Mouse (Mus musculus) neural tube, embryonic 15.5 days (tissue): ENCODE measurements around the gene Cdh16. TPM values are rescaled to one million over a fixed set of nuclear protein-coding genes. Genes with fewer than 3 reads are reported as not detected.
A peak's percentile ranks its signal among the peaks of the same experiment; 100 is the strongest.
"Not testable (repeated sequence)": the region's sequence is repeated elsewhere in the genome, so short reads cannot be mapped to it uniquely, and the experiment has no call there.

ENCODE experiments used
- ATAC-seq: fragments of 200-750 bp; cut with Nextera tagmentation; 2 replicates; pipeline ENCODE4 v1.8.0; 2017; ENCODE audit warnings: mild to moderate bottlenecking, moderate TSS enrichment, moderate library complexity; ENCODE audit not compliant: low FRiP score
- H3K27ac ChIP-seq: fragments of 300-500 bp; sonication (generic); replicated peaks from 2 replicates; pipeline ENCODE4 v1.5.1; 2015; ENCODE audit warnings: mild to moderate bottlenecking, inconsistent platforms
- H3K27me3 ChIP-seq: fragments of 300-500 bp; sonication (generic); replicated peaks from 2 replicates; pipeline ENCODE4 v1.6.1; 2015; ENCODE audit warnings: inconsistent platforms
- H3K36me3 ChIP-seq: fragments of 300-500 bp; sonication (generic); 2 replicates; pipeline ENCODE4 v1.6.1; 2015; ENCODE audit warnings: inconsistent platforms
- H3K4me1 ChIP-seq: fragments of 300-500 bp; sonication (generic); 2 replicates; pipeline ENCODE4 v1.6.1; 2015; ENCODE audit warnings: inconsistent platforms
- H3K4me2 ChIP-seq: fragments of 300-500 bp; sonication (generic); 2 replicates; pipeline ENCODE4 v1.6.1; 2015; ENCODE audit warnings: inconsistent platforms, mild to moderate bottlenecking, moderate library complexity
- H3K4me3 ChIP-seq: fragments of 300-500 bp; sonication (generic); replicated peaks from 2 replicates; pipeline ENCODE4 v1.5.1; 2015; ENCODE audit warnings: mild to moderate bottlenecking, inconsistent platforms
- H3K9ac ChIP-seq: fragments of 300-500 bp; sonication (generic); replicated peaks from 2 replicates; pipeline ENCODE4 v1.6.1; 2015; ENCODE audit warnings: mild to moderate bottlenecking, inconsistent platforms
- H3K9me3 ChIP-seq: fragments of 300-500 bp; sonication (generic); replicated peaks from 2 replicates; pipeline ENCODE4 v1.6.1; 2016; ENCODE audit warnings: inconsistent platforms
- WGBS: fragments of 180-500 bp; shearing (Covaris S2); methylation state at CpG from one replicate; pipeline ENCODE4 v1.1.7; 2015; ENCODE audit warnings: mixed read lengths; 5-methylcytosine and 5-hydroxymethylcytosine counted together
- polyA plus RNA-seq: library from polyadenylated mRNA; unstranded; fragments of >200 nt; fragmentation: Nextera tagmentation; extraction: Ambion mirVana; gene quantifications from 2 replicates; pipeline ENCODE4 v1.2.1, GENCODE M21; 2015

Cdh16 gene
- polyA plus RNA-seq, 1 experiment from 2014 or later = not detected

- H3K4me2 ChIP-seq = no peak overlapping the region
- peaks cover 15% of the 10 kb centered on the region for H3K4me1 ChIP-seq
- 95% methylated on average over 19 of the region's 19 CpGs for WGBS
- no peak overlapping the region for H3K9ac ChIP-seq
- ATAC-seq = no peak
- no peak overlapping the region for H3K27ac ChIP-seq
- no peaks in the 10 kb centered on the region for H3K9me3 ChIP-seq
- no peaks in the 10 kb centered on the region for H3K27me3 ChIP-seq
- no peak overlapping the region for H3K4me3 ChIP-seq
- peaks cover 28% of the 10 kb centered on the region for H3K36me3 ChIP-seq
Observed at GRCm38 (mm10) chr8:104594611-104595362, 29.4 kb downstream of the Cdh16 start.

DNA sequence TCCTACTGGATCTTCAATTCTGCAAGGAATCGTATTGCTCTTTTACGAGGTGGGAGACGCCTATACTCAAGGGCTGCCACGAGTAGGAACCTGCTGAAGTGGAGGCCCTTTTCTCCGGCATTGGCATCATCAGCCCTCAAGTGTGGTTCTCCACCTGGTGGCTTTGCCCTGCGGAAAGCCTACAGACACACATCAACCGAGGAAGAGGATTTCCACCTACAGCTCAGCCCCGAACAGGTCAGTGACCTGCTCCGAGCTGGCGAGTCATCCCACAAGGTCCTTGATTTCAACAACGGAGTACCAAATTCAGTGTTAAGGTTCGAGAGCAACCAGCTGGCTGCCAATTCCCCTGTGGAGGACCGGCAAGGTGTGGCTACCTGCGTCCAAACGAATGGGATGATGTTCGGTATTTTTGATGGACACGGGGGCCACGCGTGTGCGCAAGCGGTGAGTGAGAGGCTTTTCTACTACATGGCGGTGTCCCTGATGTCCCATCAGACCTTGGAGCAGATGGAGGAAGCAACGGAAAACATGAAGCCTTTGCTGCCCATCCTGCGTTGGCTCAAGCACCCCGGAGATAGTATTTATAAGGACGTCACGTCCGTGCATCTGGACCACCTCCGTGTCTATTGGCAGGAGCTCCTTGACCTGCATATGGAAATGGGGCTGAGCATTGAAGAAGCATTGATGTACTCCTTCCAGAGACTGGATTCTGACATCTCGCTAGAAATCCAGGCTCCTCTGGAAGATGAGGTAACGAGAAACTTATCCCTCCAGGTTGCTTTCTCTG is 30.5 kb downstream of the Cdh16 start:
- no peak for ATAC-seq
- H3K9ac ChIP-seq = no peak overlapping the region
- no peak overlapping the region for H3K4me2 ChIP-seq
- H3K4me3 ChIP-seq = no peak overlapping the region
- 94% methylated on average over 31 of the region's 31 CpGs for WGBS
- peaks cover 28% of the 10 kb centered on the region for H3K36me3 ChIP-seq
- peaks cover 15% of the 10 kb centered on the region for H3K4me1 ChIP-seq
- H3K9me3 ChIP-seq = no peaks in the 10 kb centered on the region
- H3K27me3 ChIP-seq = no peaks in the 10 kb centered on the region
- no peak overlapping the region for H3K27ac ChIP-seq

DNA sequence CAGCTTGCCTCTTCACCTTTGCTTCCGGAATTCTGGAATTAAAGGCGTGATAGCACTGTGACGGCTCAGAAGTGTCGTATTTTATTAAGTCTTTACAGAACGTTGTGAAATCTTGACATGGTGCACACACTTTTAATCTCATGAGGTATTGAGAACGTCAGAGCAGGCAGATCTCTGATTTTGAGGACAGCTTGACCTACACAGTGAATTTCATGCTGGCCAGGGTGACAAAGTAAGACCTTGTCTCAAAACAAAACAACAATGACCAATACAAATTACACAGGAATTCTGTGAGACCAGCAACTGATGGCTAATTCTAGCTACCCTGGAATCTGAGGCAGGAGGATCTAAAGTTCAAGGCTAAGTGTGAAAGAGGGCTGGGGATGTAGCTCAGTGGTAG is 31.6 kb downstream of the Cdh16 start:
- Histone ChIP-seq H3K36me3 (peaks cover 26% of the 10 kb centered on the region), H3K4me1 (peaks cover 15% of the 10 kb centered on the region), H3K27ac (no peak overlapping the region), H3K9ac (no peak overlapping the region), H3K27me3 (no peaks in the 10 kb centered on the region), H3K4me2 (peak overlapping the region; percentile 65), H3K9me3 (no peaks in the 10 kb centered on the region), H3K4me3 (peak overlapping the region; percentile 66)
- ATAC-seq = no peak
- WGBS = 66% methylated on average over 6 of the region's 6 CpGs

GRCm38 (mm10) chr8:104591856-104592255 is 32.3 kb downstream of the Cdh16 start:
- H3K9ac ChIP-seq = peak overlapping the region; percentile 62
- no peaks in the 10 kb centered on the region for H3K27me3 ChIP-seq
- no peaks in the 10 kb centered on the region for H3K9me3 ChIP-seq
- peak overlapping the region; percentile 87 for H3K27ac ChIP-seq
- H3K4me1 ChIP-seq = peaks cover 15% of the 10 kb centered on the region
- no peak for ATAC-seq
- H3K4me3 ChIP-seq = peak overlapping the region; percentile 66
- H3K4me2 ChIP-seq = peak overlapping the region; percentile 65
- WGBS = 2% methylated on average over 9 of the region's 9 CpGs
- peaks cover 25% of the 10 kb centered on the region for H3K36me3 ChIP-seq

- no peaks in the 10 kb centered on the region for H3K9me3 ChIP-seq
- peak; percentile 97 for ATAC-seq
- H3K27me3 ChIP-seq = no peaks in the 10 kb centered on the region
- H3K36me3 ChIP-seq = peaks cover 21% of the 10 kb centered on the region
- peaks cover 15% of the 10 kb centered on the region for H3K4me1 ChIP-seq
- H3K9ac ChIP-seq = peak within 1 kb of the TSS; percentile 62
- H3K4me2 ChIP-seq = peak within 1 kb of the TSS; percentile 65
- peak within 1 kb of the TSS; percentile 66 for H3K4me3 ChIP-seq
- peak within 1 kb of the TSS; percentile 87 for H3K27ac ChIP-seq
- under 1% methylated on average over 44 of the region's 44 CpGs for WGBS
Observed at GRCm38 (mm10) chr8:104591133-104591834, 32.9 kb downstream of the Cdh16 start, which contains the start of gene Pdp2. Gene Pdp2 (plus strand): TSS chr8:104591451.

GRCm38 (mm10) chr8:104590284-104590683 is 33.9 kb downstream of the Cdh16 start:
- Histone ChIP-seq H3K36me3 (peaks cover 15% of the 10 kb centered on the region), H3K4me1 (peaks cover 15% of the 10 kb centered on the region), H3K9ac (no peak overlapping the region), H3K27me3 (no peaks in the 10 kb centered on the region), H3K9me3 (no peaks in the 10 kb centered on the region), H3K4me2 (no peak overlapping the region), H3K4me3 (no peak overlapping the region), H3K27ac (no peak overlapping the region)
- ATAC-seq = no peak
- 95% methylated on average over 3 of the region's 3 CpGs for WGBS

- no peaks in the 10 kb centered on the region for H3K36me3 ChIP-seq
- H3K4me3 ChIP-seq = no peak overlapping the region
- no peak overlapping the region for H3K4me2 ChIP-seq
- ATAC-seq = no peak
- H3K9me3 ChIP-seq = no peaks in the 10 kb centered on the region
- H3K27me3 ChIP-seq = no peaks in the 10 kb centered on the region
- no peak overlapping the region for H3K9ac ChIP-seq
- no peak overlapping the region for H3K27ac ChIP-seq
- 58% methylated on average over 1 of the region's 1 CpGs for WGBS
- H3K4me1 ChIP-seq = no peaks in the 10 kb centered on the region
Observed at GRCm38 (mm10) chr8:104584522-104584921, 39.7 kb downstream of the Cdh16 start.

GRCm38 (mm10) chr8:104577606-104578005 is 46.6 kb downstream of the Cdh16 start:
- H3K4me1 ChIP-seq, ATAC-seq: not testable (repeated sequence)
- WGBS = 82% methylated on average over 17 of the region's 17 CpGs

DNA sequence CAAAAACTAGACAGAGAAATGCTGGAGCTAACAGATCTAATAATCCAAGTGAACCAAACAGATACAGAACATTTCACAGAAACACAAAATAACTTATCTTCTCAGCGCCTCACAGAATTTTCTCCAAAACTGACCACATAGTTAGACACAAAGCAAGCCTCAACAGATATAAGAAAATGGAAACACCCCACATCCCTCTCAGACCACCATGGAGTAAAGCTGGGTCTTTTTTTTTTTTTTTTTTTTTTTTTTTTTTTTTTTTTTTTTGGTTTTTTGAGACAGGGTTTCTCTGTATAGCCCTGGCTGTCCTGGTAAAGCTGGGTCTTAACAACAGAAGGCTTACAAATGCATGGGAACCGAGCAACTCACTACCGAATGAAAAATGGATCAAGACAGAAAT is 47.4 kb downstream of the Cdh16 start:
- H3K9me3 ChIP-seq = no peaks in the 10 kb centered on the region
- no peak overlapping the region for H3K9ac ChIP-seq
- H3K27ac ChIP-seq = no peak overlapping the region
- H3K4me1 ChIP-seq = no peaks in the 10 kb centered on the region
- no peak overlapping the region for H3K4me3 ChIP-seq
- no peak overlapping the region for H3K4me2 ChIP-seq
- no peaks in the 10 kb centered on the region for H3K27me3 ChIP-seq
- WGBS = 96% methylated on average over 3 of the region's 3 CpGs
- no peak for ATAC-seq
- H3K36me3 ChIP-seq = no peaks in the 10 kb centered on the region

More at GRCm38 (mm10) chr8:104577606-104578005, 46.6 kb downstream of the Cdh16 start:
- H3K9ac ChIP-seq, H3K9me3 ChIP-seq, H3K4me3 ChIP-seq, H3K36me3 ChIP-seq, H3K27me3 ChIP-seq, H3K4me2 ChIP-seq, H3K27ac ChIP-seq: not testable (repeated sequence)

GRCm38 (mm10) chr8:104570436-104571343 is 53.5 kb downstream of the Cdh16 start:
- Histone ChIP-seq H3K9ac (peak overlapping the region; percentile 31), H3K27ac (no peak overlapping the region), H3K27me3 (0 out of 2 replicates have a peak, but pooled peaks cover under 1% of the 10 kb centered on the region), H3K4me2 (peak overlapping the region; percentile 62), H3K4me3 (peak overlapping the region; percentile 35), H3K36me3 (no peaks in the 10 kb centered on the region), H3K9me3 (no peaks in the 10 kb centered on the region), H3K4me1 (peaks cover 6% of the 10 kb centered on the region; the same call in 1 of the 2 replicates)
- WGBS = 7% methylated on average over 26 of the region's 26 CpGs
- ATAC-seq = peak; percentile 85

DNA sequence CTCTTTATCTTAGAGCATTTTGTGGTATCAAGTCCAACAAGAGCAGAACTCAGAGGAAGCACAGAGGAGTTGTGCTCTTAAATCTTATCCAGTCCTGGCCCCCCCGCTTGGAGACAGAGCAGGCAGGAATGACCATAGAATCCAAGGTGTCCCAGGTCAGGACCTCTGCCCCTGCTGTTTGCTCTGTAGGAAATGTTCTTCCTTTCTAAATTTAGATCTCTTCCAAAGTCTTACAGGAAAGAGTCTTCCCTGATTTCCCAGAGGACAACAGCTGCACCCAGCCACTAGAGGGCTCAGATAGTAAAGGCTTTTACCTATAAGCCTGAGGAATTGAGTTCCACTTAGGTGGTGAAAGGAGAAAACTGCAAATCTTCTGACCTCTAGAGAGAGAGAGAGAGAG is 54.6 kb downstream of the Cdh16 start:
- no peaks in the 10 kb centered on the region for H3K36me3 ChIP-seq
- no peak overlapping the region for H3K9ac ChIP-seq
- peaks cover 8% of the 10 kb centered on the region; the same call in 1 of the 2 replicates for H3K4me1 ChIP-seq
- no peaks in the 10 kb centered on the region for H3K9me3 ChIP-seq
- H3K27me3 ChIP-seq = 0 out of 2 replicates have a peak, but pooled peaks cover 2% of the 10 kb centered on the region
- H3K4me3 ChIP-seq = no peak overlapping the region
- no peak for ATAC-seq
- 67% methylated on average over 1 of the region's 1 CpGs for WGBS
- H3K4me2 ChIP-seq = no peak overlapping the region
- H3K27ac ChIP-seq = no peak overlapping the region
